Mouse (Mus musculus): ENCODE data around the gene Abcf1.

- no peak for TF ChIP-seq GATA1 (IDR thresholded peaks at IDR 0.05; ENCODE audit: borderline replicate concordance, low read length)
- no peak for TF ChIP-seq FLI1 (IDR thresholded peaks at IDR 0.05; ENCODE audit: low read length)
Measured at GRCm38 (mm10) chr17:35972131-35972530, 2.6 kb upstream of the Abcf1 start.
